Mouse (Mus musculus): ENCODE measurements around the gene Poln. TPM values are rescaled to one million over a fixed set of nuclear protein-coding genes. Genes with fewer than 3 reads are reported as not detected.

The Poln gene
- total RNA-seq (2021): 1 to 10 TPM; 2.1 to 2.3 TPM
- long read RNA-seq, experiment 1: 0 reads
- long read RNA-seq, experiment 2, partial matches to known transcripts: 1 of 3 reads
- long read RNA-seq, experiment 2, other reads (novel, unspliced or antisense): 2 of 3 reads

GRCm38 (mm10) chr5:34168950-34169891 lies at the start of gene Poln, which contains the start of gene Haus3:
Poln (minus strand) TSS chr5:34169448.
Haus3 (minus strand) TSS chr5:34169527.
- peak; percentile 95 to 97 for DNase-seq (ENCODE audit: extremely low spot score in 1 of 2, low spot score in 2 of 2)
- intact Hi-C loops (cut with DNase I): loop anchor here (1.0 kb wide), 1 partner anchor 18 kb away; the partner anchor contains the start of gene Mxd4
- Histone ChIP-seq H3K27ac (peak within 1 kb of the TSS; percentile 91), H3K4me3 (peak within 1 kb of the TSS; percentile 72)
- no peak; the same call in 1 of the 2 replicates for TF ChIP-seq CTCF (IDR thresholded peaks at IDR 0.05)

GRCm38 (mm10) chr5:34218672-34219071 lies 49.4 kb upstream of the Poln start:
- no peak overlapping the region for H3K27ac ChIP-seq
- H3K4me3 ChIP-seq: no peak overlapping the region
- no peak for TF ChIP-seq CTCF (IDR thresholded peaks at IDR 0.05)
- DNase-seq (ENCODE audit: extremely low spot score in 1 of 2, low spot score in 2 of 2): no peak
- intact Hi-C loops (cut with DNase I): loop anchor here (10.0 kb wide), 1 partner anchor 426 kb away; no protein-coding TSS in a partner anchor

DNA sequence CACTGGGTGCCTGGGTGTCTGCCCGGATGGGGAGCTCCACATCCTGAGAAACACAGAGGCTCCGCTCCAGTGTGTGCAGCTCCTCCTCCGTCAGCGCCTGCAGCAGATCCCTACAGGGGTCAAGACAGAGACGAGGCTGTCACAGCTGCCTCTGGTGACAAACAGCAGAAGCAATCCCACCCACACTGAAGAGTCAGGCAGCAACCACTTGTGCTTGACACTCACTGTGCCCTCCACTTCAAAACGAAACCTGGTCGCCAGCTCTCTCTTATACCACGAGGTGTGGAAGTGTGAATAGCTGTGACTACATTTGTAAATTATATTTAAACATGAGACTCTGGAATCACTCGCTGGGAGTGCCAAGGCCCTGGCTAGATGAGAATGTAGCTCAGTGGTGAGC lies 48.5 kb upstream of the Poln start:
- no peak overlapping the region for H3K27ac ChIP-seq
- no peak for DNase-seq (ENCODE audit: extremely low spot score in 1 of 2, low spot score in 2 of 2)
- intact Hi-C loops (cut with DNase I): loop anchor here (10.0 kb wide), 1 partner anchor 427 kb away; no protein-coding TSS in a partner anchor
- no peak overlapping the region for H3K4me3 ChIP-seq
- TF ChIP-seq CTCF (IDR thresholded peaks at IDR 0.05): no peak

DNA sequence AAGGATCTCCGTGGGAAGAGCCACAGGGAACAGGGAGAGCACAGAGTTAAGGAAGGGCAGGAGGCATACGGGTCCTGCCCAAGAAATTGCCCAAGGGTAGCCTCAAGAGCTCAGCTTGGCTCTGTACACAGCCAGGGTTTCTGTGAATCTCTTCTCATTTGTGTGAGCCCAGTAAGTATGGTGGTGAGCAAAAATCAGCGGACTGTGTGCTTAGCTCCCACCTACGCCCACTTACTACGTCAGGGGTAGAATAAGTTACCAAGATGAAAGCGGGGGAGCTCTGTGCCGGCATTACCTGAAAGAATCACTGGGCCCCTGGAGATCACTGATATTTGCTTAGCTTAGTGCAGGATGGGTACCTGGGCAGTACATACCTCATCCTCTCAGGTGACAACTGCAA lies 46.8 kb upstream of the Poln start:
- no peak for DNase-seq (ENCODE audit: extremely low spot score in 1 of 2, low spot score in 2 of 2)
- intact Hi-C loops (cut with DNase I): loop anchor here (10.0 kb wide), 1 partner anchor 429 kb away; no protein-coding TSS in a partner anchor
- no peak overlapping the region for H3K4me3 ChIP-seq
- H3K27ac ChIP-seq: no peak overlapping the region
- no peak for TF ChIP-seq CTCF (IDR thresholded peaks at IDR 0.05)

DNA sequence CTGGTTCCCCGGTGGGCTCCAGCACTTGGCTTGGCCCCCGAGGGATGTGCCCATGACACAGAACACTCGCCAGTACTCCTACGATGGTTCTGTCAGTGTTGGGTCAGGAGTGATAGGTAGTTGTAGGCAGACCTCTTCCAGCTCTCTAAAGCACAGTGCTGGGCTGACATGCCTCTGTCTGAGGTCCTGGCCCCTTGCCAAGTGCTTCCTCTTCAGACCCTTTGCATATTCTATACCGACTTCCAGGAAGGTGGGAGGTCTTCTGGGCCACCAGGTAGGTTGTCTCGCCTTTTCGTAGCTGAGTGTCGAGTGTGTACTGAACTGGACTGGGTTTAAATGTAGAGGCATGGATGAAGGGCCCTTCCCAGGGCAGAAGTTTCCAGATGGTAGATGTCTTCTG lies 44.4 kb upstream of the Poln start:
- no peak for DNase-seq (ENCODE audit: extremely low spot score in 1 of 2, low spot score in 2 of 2)
- no peak for TF ChIP-seq CTCF (IDR thresholded peaks at IDR 0.05)
- no peak overlapping the region for H3K4me3 ChIP-seq
- H3K27ac ChIP-seq: no peak overlapping the region
- intact Hi-C loops (cut with DNase I): loop anchor here (5.0 to 10.0 kb wide), 3 partner anchors 39 to 431 kb away; partner anchors contain the start of gene Rnf4

DNA sequence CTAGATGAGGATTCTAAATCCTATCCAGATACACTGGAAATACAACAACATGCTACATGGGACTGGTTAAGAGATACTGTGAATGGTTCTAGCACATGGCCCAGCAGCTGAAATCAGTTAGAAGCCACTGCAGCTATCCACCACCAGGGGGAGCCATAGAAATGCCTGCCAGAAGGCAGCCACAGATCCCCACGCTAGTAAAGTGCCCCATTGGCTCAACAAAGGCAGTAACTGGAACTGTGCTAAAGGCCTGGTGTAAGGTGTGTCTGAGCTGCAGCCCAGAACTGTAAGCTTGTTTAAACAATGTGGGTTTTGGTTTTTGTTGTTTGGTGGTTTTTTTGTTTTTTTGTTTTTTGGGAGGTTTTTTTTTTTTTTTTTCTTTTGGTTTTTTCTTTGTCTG lies 41.0 kb upstream of the Poln start:
- Histone ChIP-seq H3K27ac (no peak overlapping the region), H3K4me3 (no peak overlapping the region)
- TF ChIP-seq CTCF (IDR thresholded peaks at IDR 0.05): peak; percentile 94
- peak; percentile 74 to 75 for DNase-seq (ENCODE audit: extremely low spot score in 1 of 2, low spot score in 2 of 2)
- intact Hi-C loops (cut with DNase I): loop anchor here (2.0 to 10.0 kb wide), 4 partner anchors 42 to 435 kb away; partner anchors contain the start of gene Rnf4

DNA sequence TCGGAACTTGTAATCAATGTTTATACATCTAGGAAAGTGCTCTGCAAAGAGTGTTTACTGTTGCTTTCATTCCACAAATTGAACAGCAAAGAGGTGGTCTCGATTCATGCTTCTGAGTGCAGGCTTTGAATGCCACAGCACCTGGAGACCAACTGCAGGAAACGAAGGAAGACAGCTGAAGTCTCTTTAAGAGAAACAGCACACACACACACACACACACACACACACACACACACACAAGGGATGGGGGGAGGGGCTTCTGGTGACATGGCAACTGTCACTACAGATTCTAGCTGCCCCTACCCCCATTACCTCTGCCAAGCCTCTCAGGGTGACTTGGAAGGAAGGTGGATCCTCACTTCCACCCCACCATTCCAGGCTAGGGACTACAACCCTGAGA lies 38.3 kb upstream of the Poln start:
- no peak for DNase-seq (ENCODE audit: extremely low spot score in 1 of 2, low spot score in 2 of 2)
- Histone ChIP-seq H3K4me3 (no peak overlapping the region), H3K27ac (no peak overlapping the region)
- TF ChIP-seq CTCF (IDR thresholded peaks at IDR 0.05): no peak
- intact Hi-C loops (cut with DNase I): no loop called here

DNA sequence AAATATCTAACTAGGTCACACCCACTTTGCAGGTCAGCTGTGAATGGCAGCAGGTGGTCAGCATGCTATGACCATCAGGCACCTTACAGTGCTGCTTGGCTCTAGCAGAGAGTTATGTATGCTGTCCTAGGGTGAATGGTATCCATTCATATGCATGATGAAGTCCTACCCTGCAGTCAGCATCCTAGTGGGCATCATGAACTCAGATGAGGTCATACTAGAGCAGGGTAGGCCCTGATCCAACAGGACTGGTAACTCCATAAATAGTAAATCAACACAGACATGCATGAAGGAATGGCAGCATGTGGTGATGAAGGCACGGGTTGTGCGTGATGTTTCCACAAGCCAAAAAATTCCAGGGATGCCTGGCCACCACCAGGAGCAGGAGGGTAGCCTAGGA lies 36.5 kb upstream of the Poln start:
- no peak for DNase-seq (ENCODE audit: extremely low spot score in 1 of 2, low spot score in 2 of 2)
- H3K4me3 ChIP-seq: no peak overlapping the region
- intact Hi-C loops (cut with DNase I): no loop called here
- no peak for TF ChIP-seq CTCF (IDR thresholded peaks at IDR 0.05)
- no peak overlapping the region for H3K27ac ChIP-seq

DNA sequence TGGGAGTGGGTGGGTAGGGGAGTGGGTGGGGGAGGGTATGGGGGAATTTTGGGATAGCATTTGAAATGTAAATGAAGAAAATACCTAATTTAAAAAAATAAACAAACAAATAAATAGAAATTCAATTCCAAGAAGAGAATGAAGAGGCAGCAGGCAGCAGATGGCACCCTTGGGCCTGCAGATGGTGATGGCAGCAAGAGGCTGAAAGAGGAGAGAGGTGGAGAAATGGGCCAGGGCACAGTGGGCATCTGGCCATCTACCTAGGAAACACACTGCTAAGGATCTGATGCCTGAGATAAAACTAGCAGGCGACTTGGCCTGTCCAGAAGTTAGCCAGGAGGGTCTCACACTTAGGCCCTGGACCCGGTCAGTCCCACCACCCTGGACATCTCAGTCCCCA lies 35.7 kb upstream of the Poln start:
- intact Hi-C loops (cut with DNase I): no loop called here

DNA sequence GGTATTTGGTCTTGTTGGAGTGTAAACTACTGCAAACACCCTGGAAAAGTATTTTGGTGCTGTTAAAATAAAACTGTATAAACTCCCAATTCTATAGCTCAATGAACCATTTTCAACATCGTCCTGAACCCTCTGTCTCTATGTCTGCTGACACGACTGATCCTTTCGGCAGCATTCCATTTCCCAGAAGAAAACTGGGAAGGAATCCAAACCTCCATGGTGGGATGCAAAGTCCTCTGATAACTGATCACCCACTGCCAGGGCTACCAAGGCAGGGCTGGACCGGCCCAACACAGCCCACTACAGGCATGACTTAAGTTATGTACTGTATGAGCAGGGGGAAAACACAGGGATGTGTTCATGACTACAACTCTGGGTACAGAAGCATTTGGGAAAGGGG lies 32.8 kb upstream of the Poln start:
- DNase-seq (ENCODE audit: extremely low spot score in 1 of 2, low spot score in 2 of 2): no peak
- intact Hi-C loops (cut with DNase I): no loop called here

More for the DNA sequence above, 35.7 kb upstream of the Poln start:
- Histone ChIP-seq H3K4me3 (no peak overlapping the region), H3K27ac (no peak overlapping the region)
- no peak for DNase-seq (ENCODE audit: extremely low spot score in 1 of 2, low spot score in 2 of 2)
- TF ChIP-seq CTCF (IDR thresholded peaks at IDR 0.05): peak; percentile 28

GRCm38 (mm10) chr5:34201396-34201795 lies 32.1 kb upstream of the Poln start:
- no peak overlapping the region for H3K4me3 ChIP-seq
- DNase-seq (ENCODE audit: extremely low spot score in 1 of 2, low spot score in 2 of 2): no peak
- no peak overlapping the region for H3K27ac ChIP-seq
- TF ChIP-seq CTCF (IDR thresholded peaks at IDR 0.05): peak; percentile 24
- intact Hi-C loops (cut with DNase I): no loop called here

More for the DNA sequence above, 32.8 kb upstream of the Poln start:
- no peak overlapping the region for H3K27ac ChIP-seq
- no peak overlapping the region for H3K4me3 ChIP-seq
- TF ChIP-seq CTCF (IDR thresholded peaks at IDR 0.05): no peak

GRCm38 (mm10) chr5:34198615-34199014 lies 29.4 kb upstream of the Poln start:
- Histone ChIP-seq H3K27ac (0 out of 2 replicates have a peak overlapping the region, but pooled peaks have one; percentile 10), H3K4me3 (no peak overlapping the region)
- no peak for TF ChIP-seq CTCF (IDR thresholded peaks at IDR 0.05)
- intact Hi-C loops (cut with DNase I): loop anchor here (5.0 kb wide), 1 partner anchor 44 kb away; no protein-coding TSS in a partner anchor
- no peak for DNase-seq (ENCODE audit: extremely low spot score in 1 of 2, low spot score in 2 of 2)
